Mouse (Mus musculus): Measurements from ENCODE around the gene Serp2.

DNA sequence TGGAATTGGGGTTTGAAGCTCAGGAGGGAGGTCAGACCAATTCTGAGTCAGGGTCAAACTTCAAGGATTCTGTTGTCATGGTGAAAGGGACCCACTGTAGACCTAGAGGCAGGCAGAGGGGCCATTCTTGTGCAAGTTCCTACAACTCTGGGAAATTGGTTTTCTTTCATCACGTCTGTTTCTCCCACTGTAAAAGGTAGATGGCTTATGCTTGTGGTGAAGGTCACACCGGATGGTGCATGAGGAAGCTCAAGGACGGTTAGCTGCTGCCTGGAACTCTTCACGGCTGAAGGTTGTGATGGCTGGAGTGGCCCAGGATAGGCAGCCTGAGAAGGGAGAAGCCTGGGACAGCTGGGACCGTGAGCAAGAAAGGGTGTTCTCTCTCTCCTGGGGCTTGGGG is 38.5 kb downstream of the Serp2 start:
- no peak for TF ChIP-seq CTCF (conservative IDR thresholded peaks at IDR 0.05; ENCODE audit: low read length)
- TF ChIP-seq NANOG (IDR thresholded peaks at IDR 0.05; ENCODE audit: borderline replicate concordance, low read length) = no peak
- TF ChIP-seq POU5F1 (IDR thresholded peaks at IDR 0.05; ENCODE audit: borderline replicate concordance, low read length) = no peak
